Mouse (Mus musculus): ENCODE results near the gene Clasp2. TPM values are rescaled to one million over a fixed set of nuclear protein-coding genes. Genes with fewer than 3 reads are reported as not detected.

The Clasp2 gene
- polyA plus RNA-seq, 1 experiment from 2014 or later, result 34.2 TPM

GRCm38 (mm10) chr9:113931375-113932099, 190.3 kb downstream of the Clasp2 start:
- Histone ChIP-seq H3K27me3 (replicated peaks) (no peaks in the 10 kb centered on the region), H3K27ac (ENCODE audit: poor library complexity, severe bottlenecking) (peak overlapping the region; percentile 88), H3K9me3 (replicated peaks) (no peaks in the 10 kb centered on the region), H3K4me1 (replicated peaks) (peaks cover 26% of the 10 kb centered on the region), H3K4me3 (peak overlapping the region; percentile 84), H3K4me2 (peak overlapping the region; percentile 91), H3K9ac (peak overlapping the region; percentile 99), H3K36me3 (no peaks in the 10 kb centered on the region)
- 3% methylated on average over 73 of the region's 91 CpGs for whole genome bisulfite sequencing
- peak; percentile 57 for ATAC-seq (ENCODE audit: insufficient number of reproducible peaks, low FRiP score)

GRCm38 (mm10) chr9:113932100-113932470, 190.8 kb downstream of the Clasp2 start:
- Histone ChIP-seq H3K27me3 (replicated peaks) (no peaks in the 10 kb centered on the region), H3K27ac (ENCODE audit: poor library complexity, severe bottlenecking) (peak overlapping the region; percentile 88), H3K4me2 (peak overlapping the region; percentile 91), H3K4me3 (peak overlapping the region; percentile 84), H3K9ac (peak overlapping the region; percentile 99), H3K4me1 (replicated peaks) (peaks cover 29% of the 10 kb centered on the region), H3K36me3 (no peaks in the 10 kb centered on the region), H3K9me3 (replicated peaks) (no peaks in the 10 kb centered on the region)
- WGBS, result 2% methylated on average over 8 of the region's 8 CpGs
- no peak for ATAC-seq (ENCODE audit: insufficient number of reproducible peaks, low FRiP score)

- Histone ChIP-seq H3K27ac (ENCODE audit: poor library complexity, severe bottlenecking) (peak overlapping the region; percentile 88), H3K27me3 (replicated peaks) (no peaks in the 10 kb centered on the region), H3K4me1 (replicated peaks) (peaks cover 32% of the 10 kb centered on the region), H3K4me3 (peak overlapping the region; percentile 84), H3K9me3 (replicated peaks) (no peaks in the 10 kb centered on the region), H3K36me3 (no peaks in the 10 kb centered on the region), H3K9ac (peak overlapping the region; percentile 99), H3K4me2 (peak overlapping the region; percentile 91)
- 19% methylated on average over 11 of the region's 11 CpGs for WGBS
- no peak for ATAC-seq (ENCODE audit: insufficient number of reproducible peaks, low FRiP score)
Measured at GRCm38 (mm10) chr9:113932501-113932900, 191.2 kb downstream of the Clasp2 start.

- H3K4me1 ChIP-seq (replicated peaks), result peaks cover 40% of the 10 kb centered on the region
- H3K4me2 ChIP-seq, result no peak overlapping the region
- H3K9ac ChIP-seq, result no peak overlapping the region
- H3K36me3 ChIP-seq, result no peaks in the 10 kb centered on the region
- ATAC-seq (ENCODE audit: insufficient number of reproducible peaks, low FRiP score), result no peak
- H3K9me3 ChIP-seq (replicated peaks), result no peaks in the 10 kb centered on the region
- H3K27me3 ChIP-seq (replicated peaks), result no peaks in the 10 kb centered on the region
- no peak overlapping the region for H3K4me3 ChIP-seq
- H3K27ac ChIP-seq (ENCODE audit: poor library complexity, severe bottlenecking), result no peak overlapping the region
- 70% methylated on average over 5 of the region's 5 CpGs for WGBS
Measured at GRCm38 (mm10) chr9:113935638-113936037, 194.4 kb downstream of the Clasp2 start.

DNA sequence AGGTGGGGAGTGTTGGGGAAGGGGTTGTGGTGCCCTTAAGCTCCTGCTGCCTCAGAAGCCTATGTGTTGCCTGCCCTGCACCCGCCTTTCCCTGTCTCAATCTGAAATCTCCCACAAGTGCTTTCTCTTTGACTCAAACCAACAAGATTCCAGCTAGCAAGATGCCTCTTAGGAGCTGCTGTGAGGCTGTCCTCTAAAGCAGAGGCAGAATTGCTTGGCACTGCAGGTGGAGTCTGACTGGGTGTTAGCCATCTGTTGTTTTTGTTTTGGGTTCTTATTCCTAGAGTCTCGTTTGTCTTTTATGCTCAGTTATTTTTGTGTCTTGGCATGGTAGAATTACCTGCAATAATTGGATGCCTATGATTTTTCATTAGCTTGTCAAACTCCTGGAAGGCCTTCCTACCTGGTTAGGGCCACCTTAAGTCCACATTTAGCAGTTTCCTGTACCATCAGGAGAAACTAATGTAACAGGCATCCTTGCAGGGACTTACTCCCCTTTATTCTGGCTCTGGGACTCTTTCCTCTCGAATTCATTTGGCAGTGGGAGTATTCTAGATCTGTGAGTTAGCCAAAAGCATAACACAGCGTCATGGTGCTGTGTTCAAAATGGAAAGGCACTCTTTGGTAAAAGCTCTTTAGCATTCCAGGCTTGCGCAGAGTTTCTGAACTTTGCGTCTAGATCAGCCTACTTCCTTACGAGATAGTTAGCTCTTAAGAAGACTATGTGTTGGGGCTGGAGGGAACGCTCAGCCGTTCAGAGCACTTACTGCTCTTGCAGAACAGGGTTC, 198.0 kb downstream of the Clasp2 start:
- Histone ChIP-seq H3K4me1 (replicated peaks) (peaks cover 44% of the 10 kb centered on the region), H3K27me3 (replicated peaks) (no peaks in the 10 kb centered on the region)

GRCm38 (mm10) chr9:113941103-113941805, 200.0 kb downstream of the Clasp2 start:
- no peaks in the 10 kb centered on the region for H3K27me3 ChIP-seq (replicated peaks)
- no peak overlapping the region for H3K4me2 ChIP-seq
- H3K36me3 ChIP-seq, result peaks cover 14% of the 10 kb centered on the region
- H3K9me3 ChIP-seq (replicated peaks), result no peaks in the 10 kb centered on the region
- H3K4me3 ChIP-seq, result no peak overlapping the region
- peak; percentile 65; the same call in 1 of the 2 replicates for ATAC-seq (ENCODE audit: insufficient number of reproducible peaks, low FRiP score)
- WGBS, result 89% methylated on average over 3 of the region's 3 CpGs
- H3K27ac ChIP-seq (ENCODE audit: poor library complexity, severe bottlenecking), result no peak overlapping the region
- H3K4me1 ChIP-seq (replicated peaks), result peaks cover 33% of the 10 kb centered on the region
- H3K9ac ChIP-seq, result no peak overlapping the region

More for the DNA sequence above, 198.0 kb downstream of the Clasp2 start:
- H3K27ac ChIP-seq (ENCODE audit: poor library complexity, severe bottlenecking), result no peak overlapping the region
- no peaks in the 10 kb centered on the region for H3K9me3 ChIP-seq (replicated peaks)
- H3K9ac ChIP-seq, result no peak overlapping the region
- WGBS, result 82% methylated on average over 9 of the region's 9 CpGs
- ATAC-seq (ENCODE audit: insufficient number of reproducible peaks, low FRiP score), result no peak
- H3K4me3 ChIP-seq, result no peak overlapping the region
- no peaks in the 10 kb centered on the region for H3K36me3 ChIP-seq
- no peak overlapping the region for H3K4me2 ChIP-seq

DNA sequence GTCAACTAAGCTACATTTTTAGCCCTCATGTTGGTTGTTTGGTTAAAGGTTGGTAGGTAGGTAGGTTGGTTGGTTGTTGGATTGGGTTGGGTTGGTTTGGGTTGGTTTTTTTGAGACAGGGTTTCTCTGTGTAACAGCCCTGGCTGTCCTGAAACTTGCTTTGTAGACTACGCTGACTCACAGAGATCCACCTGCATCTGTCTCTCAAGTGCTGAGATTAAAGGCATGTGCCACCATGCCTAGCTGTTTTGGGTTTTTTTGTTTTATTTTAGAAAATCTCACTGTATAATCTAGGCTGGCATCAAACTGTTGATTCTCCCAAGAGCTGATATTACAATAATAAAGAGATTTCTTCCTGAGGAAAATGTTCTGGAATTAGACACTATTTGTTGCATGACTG, 202.1 kb downstream of the Clasp2 start:
- H3K4me1 ChIP-seq (replicated peaks), result peaks cover 23% of the 10 kb centered on the region
- H3K4me3 ChIP-seq, result no peak overlapping the region
- no peak for ATAC-seq (ENCODE audit: insufficient number of reproducible peaks, low FRiP score)
- H3K27ac ChIP-seq (ENCODE audit: poor library complexity, severe bottlenecking), result no peak overlapping the region
- WGBS, result 100% methylated on average over 1 of the region's 1 CpGs
- no peaks in the 10 kb centered on the region for H3K9me3 ChIP-seq (replicated peaks)
- no peaks in the 10 kb centered on the region for H3K27me3 ChIP-seq (replicated peaks)
- H3K9ac ChIP-seq, result no peak overlapping the region
- peaks cover 31% of the 10 kb centered on the region for H3K36me3 ChIP-seq
- no peak overlapping the region for H3K4me2 ChIP-seq

GRCm38 (mm10) chr9:113947216-113947615, 205.9 kb downstream of the Clasp2 start:
- no peak overlapping the region for H3K9ac ChIP-seq
- H3K4me3 ChIP-seq, result no peak overlapping the region
- H3K9me3 ChIP-seq (replicated peaks), result no peaks in the 10 kb centered on the region
- H3K4me2 ChIP-seq, result no peak overlapping the region
- H3K27ac ChIP-seq (ENCODE audit: poor library complexity, severe bottlenecking), result no peak overlapping the region
- WGBS, result 89% methylated on average over 1 of the region's 1 CpGs
- no peaks in the 10 kb centered on the region for H3K27me3 ChIP-seq (replicated peaks)
- no peak for ATAC-seq (ENCODE audit: insufficient number of reproducible peaks, low FRiP score)
- H3K4me1 ChIP-seq (replicated peaks), result peaks cover 12% of the 10 kb centered on the region; the same call in 1 of the 2 replicates
- peaks cover 43% of the 10 kb centered on the region for H3K36me3 ChIP-seq

- Histone ChIP-seq H3K9ac (no peak overlapping the region), H3K9me3 (replicated peaks) (no peaks in the 10 kb centered on the region), H3K4me3 (no peak overlapping the region), H3K4me2 (no peak overlapping the region), H3K27ac (ENCODE audit: poor library complexity, severe bottlenecking) (no peak overlapping the region), H3K4me1 (replicated peaks) (no peaks in the 10 kb centered on the region), H3K36me3 (peaks cover 68% of the 10 kb centered on the region), H3K27me3 (replicated peaks) (no peaks in the 10 kb centered on the region)
- WGBS, result 92% methylated on average over 4 of the region's 4 CpGs
- ATAC-seq (ENCODE audit: insufficient number of reproducible peaks, low FRiP score), result no peak
Measured at GRCm38 (mm10) chr9:113957777-113958176, 216.5 kb downstream of the Clasp2 start.

- Histone ChIP-seq H3K36me3 (peaks cover 83% of the 10 kb centered on the region), H3K9me3 (replicated peaks) (no peaks in the 10 kb centered on the region), H3K27me3 (replicated peaks) (no peaks in the 10 kb centered on the region), H3K27ac (ENCODE audit: poor library complexity, severe bottlenecking) (no peak overlapping the region), H3K4me2 (no peak overlapping the region), H3K9ac (no peak overlapping the region), H3K4me1 (replicated peaks) (no peaks in the 10 kb centered on the region), H3K4me3 (no peak overlapping the region)
- ATAC-seq (ENCODE audit: insufficient number of reproducible peaks, low FRiP score), result no peak
Measured at GRCm38 (mm10) chr9:113963718-113964117, 222.4 kb downstream of the Clasp2 start.

DNA sequence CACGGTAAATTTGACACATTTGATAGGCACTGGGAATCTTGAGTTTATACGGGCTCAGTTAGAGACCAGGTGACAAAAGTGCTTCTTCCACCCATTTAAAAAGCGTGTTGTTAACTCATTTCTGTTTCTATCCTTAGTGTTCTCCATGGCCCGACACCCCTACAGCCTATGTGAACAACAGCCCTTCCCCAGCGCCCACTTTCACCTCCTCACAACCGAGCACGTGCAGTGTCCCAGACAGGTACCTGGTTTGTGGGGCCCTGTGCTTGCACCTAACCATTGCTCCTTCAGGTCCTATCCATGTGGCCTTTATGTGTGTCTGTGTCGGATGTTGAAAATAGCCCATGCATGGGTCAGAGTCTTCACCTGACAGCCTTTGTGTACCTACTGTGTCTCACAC, 223.1 kb downstream of the Clasp2 start:
- Histone ChIP-seq H3K4me3 (no peak overlapping the region), H3K9ac (no peak overlapping the region), H3K9me3 (replicated peaks) (no peaks in the 10 kb centered on the region), H3K27me3 (replicated peaks) (no peaks in the 10 kb centered on the region), H3K4me1 (replicated peaks) (no peaks in the 10 kb centered on the region), H3K4me2 (no peak overlapping the region), H3K36me3 (peaks cover 83% of the 10 kb centered on the region), H3K27ac (ENCODE audit: poor library complexity, severe bottlenecking) (no peak overlapping the region)
- no peak for ATAC-seq (ENCODE audit: insufficient number of reproducible peaks, low FRiP score)
- 90% methylated on average over 8 of the region's 8 CpGs for WGBS

Data from heart, embryonic 12.5 days (tissue).